Comparison of ENCODE assay signal across 8 mouse cellular contexts in the genomic region with DNA sequence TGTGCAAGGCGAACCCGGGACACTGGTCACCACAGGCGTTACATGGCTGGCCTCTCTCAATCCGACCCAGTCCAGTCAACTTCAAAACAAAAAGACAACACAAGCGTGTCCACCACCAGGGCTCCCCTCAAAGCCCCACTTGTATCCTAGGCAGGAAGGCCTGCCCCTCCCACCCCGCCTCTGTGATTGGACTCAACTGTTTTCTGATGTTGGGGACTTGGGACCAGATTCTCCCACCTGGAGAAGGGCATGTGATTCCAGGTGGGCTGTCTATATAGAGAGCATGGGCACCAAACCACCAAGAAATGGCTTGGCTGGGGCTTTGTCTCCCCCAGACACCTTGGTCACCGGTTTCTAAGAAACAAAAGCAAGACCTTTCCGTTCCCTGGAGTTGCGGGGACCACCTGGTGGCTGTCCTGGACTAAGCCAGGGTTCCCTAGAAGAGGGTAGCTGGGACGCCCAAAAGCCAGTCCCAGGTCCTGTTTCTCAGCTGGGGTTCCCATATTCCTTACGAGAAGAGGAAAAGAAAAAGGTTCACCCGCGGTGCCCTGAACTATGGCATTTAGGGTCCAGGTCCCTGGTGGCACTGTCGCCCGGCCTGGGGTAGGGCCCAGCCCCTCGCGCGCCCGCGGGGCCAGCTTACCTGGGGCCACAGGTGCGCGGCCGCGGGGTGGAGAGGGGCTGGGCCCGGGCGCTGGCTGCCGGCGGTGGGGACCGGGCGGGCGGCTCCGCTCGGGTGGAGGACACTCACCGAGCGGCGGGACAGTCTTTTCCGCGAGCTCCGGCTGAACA. TPM values are rescaled to one million over a fixed set of nuclear protein-coding genes. Genes with fewer than 3 reads are reported as not detected.
DNase-seq lines count a peak whose midpoint lies in the region; ATAC-seq and TF ChIP-seq lines count a peak whose summit lies in the region.

No protein-coding gene starts in this region.

- peak overlapping the region; percentile 62 for H3K27ac ChIP-seq in kidney, embryonic 15.5 days
- no peak overlapping the region for H3K27ac ChIP-seq in cortical plate, adult 2 months (ENCODE audit: insufficient read depth, low read length)
- no peak overlapping the region for H3K27ac ChIP-seq in liver, embryonic 14.5 days
- peak overlapping the region; percentile 67 for H3K27ac ChIP-seq in stomach, postnatal 0 days (replicated peaks)

- intact Hi-C loops in heart, postnatal 10 days (cut with DNase I), result no loop called here

- peak; percentile 31; the same call in 1 of the 2 replicates for ATAC-seq in kidney, embryonic 15.5 days (replicated peaks; ENCODE audit: low FRiP score)
- no peak for ATAC-seq in liver, embryonic 14.5 days (ENCODE audit: insufficient read depth)
- peak; percentile 69; the same call in 1 of the 2 replicates for ATAC-seq in stomach, postnatal 0 days (ENCODE audit: low FRiP score, low TSS enrichment)

- H3K27me3 ChIP-seq in kidney, embryonic 15.5 days, result no peaks in the 10 kb centered on the region
- peaks cover 13% of the 10 kb centered on the region for H3K27me3 ChIP-seq in liver, embryonic 14.5 days (ENCODE audit: control insufficient read depth, insufficient read depth, low read length)
- H3K27me3 ChIP-seq in stomach, postnatal 0 days (ENCODE audit: control insufficient read depth, insufficient read depth, low read length), result no peaks in the 10 kb centered on the region

- peak overlapping the region; percentile 84 for H3K4me2 ChIP-seq in kidney, embryonic 15.5 days
- H3K4me2 ChIP-seq in liver, embryonic 14.5 days (ENCODE audit: low read depth), result peak overlapping the region; percentile 51
- H3K4me2 ChIP-seq in stomach, postnatal 0 days (replicated peaks; ENCODE audit: low read depth), result peak overlapping the region; percentile 99

- no peak for TF ChIP-seq CTCF in cortical plate, adult 2 months (IDR thresholded peaks at IDR 0.05; ENCODE audit: extremely low read depth, insufficient read depth, low read length)
- TF ChIP-seq CTCF in liver, embryonic 14.5 days (IDR thresholded peaks at IDR 0.05; ENCODE audit: low read depth), result no peak
- no peak for TF ChIP-seq CTCF in stomach, postnatal 0 days (IDR thresholded peaks at IDR 0.05; ENCODE audit: low read depth)

- H3K9ac ChIP-seq in kidney, embryonic 15.5 days, result peak overlapping the region; percentile 68
- H3K9ac ChIP-seq in liver, embryonic 14.5 days (replicated peaks), result no peak overlapping the region
- peak overlapping the region; percentile 72 for H3K9ac ChIP-seq in stomach, postnatal 0 days (ENCODE audit: low read length)

- DNase-seq in kidney, adult 11 months, result no peak
- DNase-seq in heart, postnatal 10 days, result peak; percentile 24 to 28
- no peak for DNase-seq in liver, embryonic 14.5 days (ENCODE audit: low read depth in 3 of 3, low spot score in 3 of 3)
- DNase-seq in stomach, postnatal 0 days (ENCODE audit: low spot score), result peak; percentile 20
- DNase-seq in adrenal gland, postnatal 4 days (ENCODE audit: low spot score in 2 of 2), result no peak
- no peak for DNase-seq in urinary bladder, postnatal 25 days (ENCODE audit: low spot score)

- peak overlapping the region; percentile 74 for H3K4me3 ChIP-seq in kidney, embryonic 15.5 days (replicated peaks)
- peak overlapping the region; percentile 61 for H3K4me3 ChIP-seq in cortical plate, adult 2 months (ENCODE audit: insufficient read depth, low read length)
- peak overlapping the region; percentile 4 to 36 for H3K4me3 ChIP-seq in liver, embryonic 14.5 days (ENCODE audit: insufficient read depth in 1 of 2, low read depth in 2 of 2, low read length in 2 of 2)
- H3K4me3 ChIP-seq in stomach, postnatal 0 days (ENCODE audit: low read depth, low read length), result peak overlapping the region; percentile 67

- no peak for TF ChIP-seq EP300 in liver, embryonic 14.5 days (IDR thresholded peaks at IDR 0.05; ENCODE audit: low read depth)
- TF ChIP-seq EP300 in stomach, postnatal 0 days (optimal IDR thresholded peaks at IDR 0.05), result no peak

- 3% methylated on average over 39 of the region's 39 CpGs for WGBS in kidney, embryonic 15.5 days
- 4% methylated on average over 39 of the region's 39 CpGs for WGBS in liver, embryonic 14.5 days (ENCODE audit: insufficient replicate concordance)
- WGBS in stomach, postnatal 0 days, result 3% methylated on average over 39 of the region's 39 CpGs

- peaks cover 18% of the 10 kb centered on the region for H3K4me1 ChIP-seq in kidney, embryonic 15.5 days
- H3K4me1 ChIP-seq in cortical plate, adult 2 months (ENCODE audit: control insufficient read depth, insufficient read depth, low read length), result peaks cover 3% of the 10 kb centered on the region; the same call in 1 of the 2 replicates
- no peaks in the 10 kb centered on the region for H3K4me1 ChIP-seq in liver, embryonic 14.5 days (replicated peaks; ENCODE audit: control insufficient read depth in 2 of 2, insufficient read depth in 2 of 2, low read length in 1 of 2)
- H3K4me1 ChIP-seq in stomach, postnatal 0 days (replicated peaks; ENCODE audit: control insufficient read depth, insufficient read depth), result no peaks in the 10 kb centered on the region

- TF ChIP-seq POLR2A in cortical plate, adult 2 months (IDR thresholded peaks at IDR 0.05; ENCODE audit: extremely low read depth, insufficient read depth, low read length), result no peak

- no peaks in the 10 kb centered on the region for H3K9me3 ChIP-seq in kidney, embryonic 15.5 days (replicated peaks)
- H3K9me3 ChIP-seq in liver, embryonic 14.5 days (ENCODE audit: control insufficient read depth, low read length), result no peaks in the 10 kb centered on the region
- no peaks in the 10 kb centered on the region for H3K9me3 ChIP-seq in stomach, postnatal 0 days (ENCODE audit: control insufficient read depth, low read length)

- H3K36me3 ChIP-seq in kidney, embryonic 15.5 days, result no peaks in the 10 kb centered on the region
- no peaks in the 10 kb centered on the region for H3K36me3 ChIP-seq in liver, embryonic 14.5 days (replicated peaks; ENCODE audit: control insufficient read depth, insufficient read depth, low read depth)
- H3K36me3 ChIP-seq in stomach, postnatal 0 days (ENCODE audit: control insufficient read depth, insufficient read depth, low read length), result no peaks in the 10 kb centered on the region

RNA-seq across cellular contexts. Expression of gene Prickle2, which starts 0.4 kb away (rescaled TPM):
- 6.1 and 7.6 TPM in 2 replicates for polyA plus RNA-seq in kidney, embryonic 15.5 days (2015; fragmentation: Nextera tagmentation; extraction: Ambion mirVana)
- 58.6 and 62.6 TPM in 2 replicates for polyA plus RNA-seq in cortical plate, adult 2 months (2012; rRNA removed)
- total RNA-seq in heart, postnatal 10 days (2021), result 10 to 100 TPM in 1 of 2 experiments, 1 to 10 TPM in 1; 8.1 to 12.1 TPM
- polyA plus RNA-seq in liver, embryonic 14.5 days (2012; rRNA removed), result 0.11 and 0.15 TPM in 2 replicates
- polyA plus RNA-seq in liver, embryonic 14.5 days (2014; fragmentation: Nextera tagmentation; extraction: Ambion mirVana), result 0.20 and 0.28 TPM in 2 replicates
- 2.3 and 2.9 TPM in 2 replicates for polyA plus RNA-seq in stomach, postnatal 0 days (2015; fragmentation: Nextera tagmentation; extraction: Ambion mirVana)
- total RNA-seq in adrenal gland, postnatal 4 days (2021), result 10 to 100 TPM; 12.1 to 14.2 TPM

Comparison
In these comparisons a context has a peak if more than half of its experiments do, and no peak if none do; other contexts are left out.
1. H3K27ac ChIP-seq: peak in kidney, embryonic 15.5 days (single experiment) and stomach, postnatal 0 days (single experiment); none in cortical plate, adult 2 months (single experiment) and liver, embryonic 14.5 days (single experiment).
2. H3K4me3 ChIP-seq: peak in every context shown above with its lines; median percentile 74 in kidney, embryonic 15.5 days; 67 in stomach, postnatal 0 days; 61 in cortical plate, adult 2 months; 20 in liver, embryonic 14.5 days.
3. DNase-seq: peak in heart, postnatal 10 days (2 of 2) and stomach, postnatal 0 days (single experiment); none in kidney, adult 11 months (single experiment), liver, embryonic 14.5 days (0 of 3), adrenal gland, postnatal 4 days (0 of 2) and urinary bladder, postnatal 25 days (single experiment).
4. Peak in every context shown above with its lines, with median percentiles within 50 percentile points of each other: H3K4me2 ChIP-seq.